Mouse (Mus musculus) hindlimb bud, embryonic 11.5 days (tissue): ENCODE measurements around the gene Luc7l2.

Experiments
- DNase-seq: peaks from one replicate; pipeline ENCODE4 v3.0.0-alpha.2; 2012; ENCODE audit warnings: low read depth, low spot score; ENCODE audit errors: extremely low spot score

Luc7l2 gene

DNA sequence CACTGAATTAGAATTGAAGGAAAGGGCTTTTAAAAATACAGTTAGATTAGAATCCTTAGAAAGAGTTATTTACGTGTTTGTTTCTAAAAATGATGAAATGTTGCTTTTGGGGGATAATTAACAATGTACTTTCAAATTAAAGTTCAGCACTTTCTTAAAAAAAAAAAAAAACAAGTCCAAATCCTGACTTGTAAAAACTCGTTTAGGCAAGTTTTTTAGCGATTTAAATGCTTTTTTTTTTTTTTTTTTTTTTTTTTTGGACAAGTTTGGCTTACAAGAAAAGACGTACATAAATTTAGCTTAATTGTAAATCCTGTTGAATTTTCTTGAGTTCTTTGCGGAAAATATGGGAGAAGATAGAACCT, 1.5 kb downstream of the Luc7l2 start:
- no peak for DNase-seq

DNA sequence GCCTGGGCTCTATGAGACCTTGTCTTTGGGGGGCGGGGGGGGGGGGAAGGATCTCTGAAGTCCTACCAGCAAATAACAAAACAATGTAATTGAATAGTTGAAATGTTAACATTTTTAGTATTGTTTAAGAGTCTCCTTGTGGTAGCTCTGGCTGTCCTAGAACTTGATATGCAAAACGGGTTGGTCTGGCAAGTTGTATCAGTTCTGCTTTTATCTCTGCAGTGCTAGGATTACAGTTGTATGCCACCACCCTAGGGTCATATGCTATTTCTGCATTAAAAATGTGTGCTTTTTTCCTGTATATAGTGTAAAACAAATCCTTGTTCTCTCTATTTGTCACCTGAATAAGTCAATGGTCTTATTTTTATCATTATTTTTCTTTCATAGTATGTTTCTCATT, 25.0 kb downstream of the Luc7l2 start:
- DNase-seq, result no peak

DNA sequence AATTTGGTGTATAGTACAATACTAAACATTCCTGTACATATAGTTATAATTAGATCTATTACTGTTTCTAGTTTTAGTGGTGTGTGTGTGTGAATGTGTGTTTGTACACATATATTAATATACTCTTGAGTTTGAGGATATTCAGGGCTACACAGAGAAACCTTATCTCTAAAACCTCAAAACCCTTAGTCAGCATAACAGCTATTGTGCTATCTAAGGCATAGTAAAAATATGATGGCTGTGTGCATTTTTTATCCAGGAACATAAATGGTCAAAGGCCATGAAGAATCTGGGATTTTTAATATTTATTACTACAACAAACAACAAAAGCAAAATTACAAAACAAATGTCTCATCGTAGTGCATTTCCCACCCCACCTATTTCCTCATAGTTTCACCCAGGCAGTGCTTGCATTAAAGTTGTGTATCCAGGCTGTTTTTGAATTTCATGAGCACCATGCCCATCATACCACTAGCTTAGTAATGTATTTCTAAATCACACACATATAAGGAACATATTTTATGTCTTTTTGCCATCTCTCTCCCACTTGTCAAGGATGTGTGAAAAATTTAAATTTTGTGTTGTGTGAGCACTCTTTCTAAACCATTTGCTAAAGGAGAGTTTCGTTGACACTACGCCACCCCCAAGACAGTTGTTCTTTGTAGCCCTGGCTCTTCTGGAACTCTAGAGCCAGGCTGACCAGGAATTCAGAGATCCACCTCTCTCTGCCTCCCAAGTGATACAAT, 29.2 kb downstream of the Luc7l2 start:
- no peak for DNase-seq

DNA sequence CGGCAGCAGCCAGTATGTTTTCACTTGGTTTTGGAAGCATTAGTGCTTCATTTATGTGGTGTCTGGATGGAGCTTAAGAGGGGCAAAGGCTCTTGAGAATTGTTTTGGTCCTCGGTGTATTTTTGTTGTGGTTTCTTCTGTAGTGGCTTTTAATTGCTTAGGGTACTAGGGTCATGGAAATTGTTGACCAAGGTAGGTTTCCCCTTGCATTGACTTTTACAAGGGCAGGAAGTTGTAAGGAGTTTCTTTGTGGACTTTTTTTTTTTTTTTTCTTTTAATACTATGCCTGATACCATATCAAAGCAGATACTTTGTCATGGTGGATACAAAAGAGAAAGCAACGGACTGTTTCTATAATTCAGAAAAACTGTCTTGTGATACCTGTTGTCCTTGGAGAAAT, 30.6 kb downstream of the Luc7l2 start:
- no peak for DNase-seq

DNA sequence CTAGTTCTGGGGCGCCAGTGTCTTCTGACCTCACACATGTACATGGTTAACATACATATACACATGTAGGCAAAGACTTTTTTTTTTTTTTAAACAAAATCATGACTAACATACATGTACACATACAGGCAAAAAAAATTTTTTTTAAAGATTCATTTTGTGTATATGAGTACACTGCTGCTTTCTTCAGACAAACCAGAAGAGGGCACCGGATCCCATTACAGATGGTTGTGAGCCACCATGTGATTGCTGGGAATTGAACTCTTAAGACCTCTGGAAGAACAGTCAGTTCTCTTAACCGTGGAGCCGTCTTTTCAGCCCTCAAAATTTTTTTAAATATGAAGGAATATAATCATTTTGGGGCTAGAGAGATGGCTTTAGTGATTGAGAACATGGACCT, 46.3 kb downstream of the Luc7l2 start:
- DNase-seq, result no peak

DNA sequence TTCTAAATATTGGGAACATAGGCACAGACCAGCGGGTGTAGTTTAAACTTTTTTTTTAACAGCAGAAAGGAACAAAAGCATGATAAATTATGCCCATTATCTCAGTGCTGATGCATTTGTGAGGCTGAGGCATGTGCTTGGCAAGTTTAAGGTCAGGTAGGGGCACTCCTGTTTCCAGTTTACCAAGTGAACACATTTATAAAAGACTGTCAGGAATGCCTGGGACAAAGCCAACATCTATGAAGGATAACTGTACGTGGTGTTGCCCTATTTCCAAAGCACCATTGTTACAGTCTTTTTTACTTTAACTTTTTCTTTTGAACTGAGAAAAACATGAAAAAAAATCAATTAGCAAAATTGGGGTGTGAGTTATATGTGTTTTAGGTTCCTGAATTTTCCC, 58.8 kb downstream of the Luc7l2 start:
- DNase-seq, result no peak

DNA sequence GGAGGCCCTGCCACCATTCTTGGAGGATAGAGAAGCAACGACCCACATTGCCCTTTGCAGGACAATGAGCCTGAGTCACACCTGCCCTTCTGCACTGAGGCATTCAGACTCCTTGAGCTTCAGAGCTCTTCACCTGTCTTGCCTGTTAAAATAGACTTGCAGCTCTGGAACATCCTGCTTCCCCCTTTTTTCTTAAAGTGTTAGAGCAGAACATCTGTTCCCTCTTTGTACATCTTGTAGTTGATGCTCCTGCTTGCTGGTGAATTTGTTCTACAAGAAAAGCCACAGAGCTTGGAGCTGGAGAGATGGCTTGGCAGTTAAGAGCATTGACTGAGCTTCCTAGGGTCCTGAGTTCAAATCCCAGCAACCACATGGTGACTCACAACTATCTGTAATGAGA, 71.3 kb downstream of the Luc7l2 start:
- DNase-seq, result no peak

DNA sequence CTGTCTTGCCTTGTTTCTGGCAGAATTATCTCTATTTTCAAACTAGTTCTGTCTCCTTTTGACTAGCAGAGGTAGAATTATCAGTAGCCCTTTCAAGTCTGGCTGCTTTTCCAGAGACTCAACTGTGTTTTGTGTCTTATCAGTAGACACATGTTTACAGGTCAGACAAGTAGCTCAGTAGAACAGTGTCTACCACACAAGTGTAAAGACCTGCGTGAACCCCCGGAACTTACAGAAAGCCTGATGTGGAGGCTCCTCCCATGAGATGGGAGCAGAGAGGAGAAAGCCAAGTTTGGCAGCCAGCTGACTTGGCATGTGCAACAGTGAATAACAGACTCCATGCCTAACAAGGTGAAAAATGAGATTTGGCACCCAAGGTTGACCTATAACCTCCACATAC, 72.3 kb downstream of the Luc7l2 start:
- no peak for DNase-seq

DNA sequence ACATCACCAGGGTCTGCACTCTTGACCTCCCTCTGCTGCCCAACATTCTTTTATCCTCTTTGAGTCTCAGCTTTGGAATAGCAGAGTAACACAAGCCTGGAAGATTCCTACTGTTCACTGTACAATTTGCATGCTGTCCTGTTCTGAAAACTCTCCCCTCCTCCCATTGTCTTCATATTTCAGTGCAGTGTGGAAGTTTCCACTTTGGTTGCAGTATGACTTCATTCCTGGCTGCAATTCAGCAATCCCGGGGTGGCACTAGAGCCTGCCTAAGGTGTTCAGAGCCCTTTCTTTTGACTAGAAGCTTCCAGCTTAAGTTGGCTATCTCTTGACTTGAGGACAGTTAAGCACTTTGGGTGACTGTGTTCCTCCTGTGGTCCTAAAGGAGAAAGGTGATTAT, 73.3 kb downstream of the Luc7l2 start:
- DNase-seq, result no peak

DNA sequence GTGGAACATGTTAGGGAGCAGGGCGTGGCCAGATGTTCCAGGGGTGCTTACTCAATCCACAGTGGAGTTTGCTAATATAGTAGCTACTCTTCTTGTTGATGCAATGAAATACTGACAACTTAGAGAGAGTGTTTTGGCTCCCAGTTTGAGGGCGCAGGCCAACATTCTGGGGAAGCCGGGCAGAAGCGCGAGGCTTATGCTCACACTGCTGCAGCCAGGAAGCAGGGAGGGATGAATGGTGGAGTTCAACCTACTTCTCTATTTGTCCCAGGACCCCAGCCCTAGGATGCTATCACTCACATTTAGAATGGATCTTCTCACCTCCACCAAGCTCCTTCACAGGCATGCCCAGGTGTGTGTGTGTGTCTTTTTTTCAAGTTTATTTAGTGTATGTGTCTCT, 75.0 kb downstream of the Luc7l2 start:
- DNase-seq, result no peak

DNA sequence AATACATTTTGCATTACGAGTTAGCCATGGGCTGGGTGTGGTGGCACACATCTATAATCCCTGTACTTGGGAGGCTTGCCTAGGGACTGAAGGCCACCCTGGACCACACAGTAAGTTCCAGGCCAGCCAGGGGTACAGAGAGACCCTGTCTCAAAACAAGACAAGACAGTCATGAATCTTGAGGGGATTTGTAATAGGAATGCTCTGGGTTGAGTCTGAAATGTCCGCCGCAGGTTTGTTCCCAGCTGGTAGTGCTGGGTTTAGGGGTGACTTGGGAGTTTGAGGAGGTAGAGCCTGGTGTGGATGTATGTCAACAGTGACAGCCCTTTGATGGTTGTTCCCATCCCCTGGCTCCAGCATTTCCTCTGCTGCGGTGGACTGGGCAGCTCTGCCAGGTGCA, 75.9 kb downstream of the Luc7l2 start:
- no peak for DNase-seq

DNA sequence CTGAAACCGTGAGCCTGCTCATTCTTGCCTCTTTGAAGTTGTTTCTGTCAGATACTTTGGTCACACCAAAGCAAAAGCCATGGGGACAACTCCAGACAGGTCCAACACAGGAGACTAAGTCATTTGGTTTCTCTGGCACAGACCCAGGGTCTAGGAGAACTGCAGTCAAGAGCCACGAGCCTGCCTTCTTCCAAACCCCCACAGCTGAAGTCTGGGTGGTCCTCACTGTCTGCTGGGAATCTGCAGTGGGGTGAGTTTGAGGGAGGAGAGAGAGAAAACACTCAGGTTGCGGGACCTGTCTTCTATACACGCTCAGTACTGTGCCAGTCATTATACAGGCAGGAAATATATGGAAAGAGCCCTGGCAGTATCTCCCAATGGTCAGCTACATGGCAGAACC, 76.4 kb downstream of the Luc7l2 start:
- no peak for DNase-seq

DNA sequence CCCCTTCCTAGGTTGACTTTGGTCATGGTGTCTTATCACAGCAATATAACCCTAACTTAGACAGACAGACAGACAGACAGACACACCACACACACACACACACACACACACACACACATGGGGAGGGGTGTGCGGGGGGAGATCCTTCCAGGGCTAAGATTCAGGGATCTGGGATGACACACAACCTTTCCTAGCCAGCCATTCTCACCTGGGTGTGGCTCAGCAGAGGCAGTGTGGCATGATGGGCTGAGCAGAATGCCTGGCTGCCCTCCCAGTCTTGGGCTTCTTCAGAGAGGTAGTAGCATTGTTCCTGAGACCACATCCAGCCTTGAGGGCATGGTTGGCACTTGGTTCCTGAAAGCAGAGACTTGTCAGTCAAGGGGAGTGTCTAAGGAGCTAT, 78.4 kb downstream of the Luc7l2 start:
- DNase-seq, result no peak

DNA sequence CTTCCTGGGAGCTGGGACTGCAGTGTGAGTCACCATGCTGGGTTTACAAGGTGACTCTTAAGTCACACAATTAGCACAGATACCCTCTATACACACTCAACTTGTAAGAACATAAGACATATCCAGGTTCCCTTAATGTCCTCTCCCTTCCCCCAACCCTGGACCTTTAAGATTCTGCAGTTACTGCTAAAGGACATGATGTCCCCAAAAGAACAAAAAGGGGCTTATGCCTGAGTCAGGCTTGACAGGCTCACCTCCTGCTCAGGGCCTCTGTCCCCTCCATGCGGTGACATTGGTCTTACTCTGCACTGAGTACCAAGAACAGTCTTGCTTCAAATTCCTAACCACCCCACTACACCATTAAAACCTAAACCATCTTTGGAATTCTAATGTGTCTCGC, 81.7 kb downstream of the Luc7l2 start:
- no peak for DNase-seq

DNA sequence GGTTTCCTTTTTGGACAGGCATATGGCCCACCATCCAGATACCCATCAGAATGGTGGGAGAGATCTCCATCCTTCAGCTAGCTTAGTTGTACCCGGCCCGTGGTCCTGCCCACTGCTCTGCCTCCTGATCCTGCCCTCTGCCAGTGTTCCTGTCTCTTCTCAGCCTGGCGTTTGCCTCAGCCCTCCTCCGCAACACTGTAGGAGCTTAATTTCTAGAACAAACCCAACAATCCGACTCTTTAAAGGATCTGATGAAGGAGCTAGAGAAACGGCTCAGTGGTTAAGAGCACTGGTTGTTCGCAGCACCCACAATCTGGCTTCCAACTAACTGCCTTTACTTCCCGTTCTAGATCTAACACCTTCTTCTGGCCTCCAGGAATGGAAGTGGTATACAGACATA, 83.3 kb downstream of the Luc7l2 start:
- DNase-seq, result no peak

DNA sequence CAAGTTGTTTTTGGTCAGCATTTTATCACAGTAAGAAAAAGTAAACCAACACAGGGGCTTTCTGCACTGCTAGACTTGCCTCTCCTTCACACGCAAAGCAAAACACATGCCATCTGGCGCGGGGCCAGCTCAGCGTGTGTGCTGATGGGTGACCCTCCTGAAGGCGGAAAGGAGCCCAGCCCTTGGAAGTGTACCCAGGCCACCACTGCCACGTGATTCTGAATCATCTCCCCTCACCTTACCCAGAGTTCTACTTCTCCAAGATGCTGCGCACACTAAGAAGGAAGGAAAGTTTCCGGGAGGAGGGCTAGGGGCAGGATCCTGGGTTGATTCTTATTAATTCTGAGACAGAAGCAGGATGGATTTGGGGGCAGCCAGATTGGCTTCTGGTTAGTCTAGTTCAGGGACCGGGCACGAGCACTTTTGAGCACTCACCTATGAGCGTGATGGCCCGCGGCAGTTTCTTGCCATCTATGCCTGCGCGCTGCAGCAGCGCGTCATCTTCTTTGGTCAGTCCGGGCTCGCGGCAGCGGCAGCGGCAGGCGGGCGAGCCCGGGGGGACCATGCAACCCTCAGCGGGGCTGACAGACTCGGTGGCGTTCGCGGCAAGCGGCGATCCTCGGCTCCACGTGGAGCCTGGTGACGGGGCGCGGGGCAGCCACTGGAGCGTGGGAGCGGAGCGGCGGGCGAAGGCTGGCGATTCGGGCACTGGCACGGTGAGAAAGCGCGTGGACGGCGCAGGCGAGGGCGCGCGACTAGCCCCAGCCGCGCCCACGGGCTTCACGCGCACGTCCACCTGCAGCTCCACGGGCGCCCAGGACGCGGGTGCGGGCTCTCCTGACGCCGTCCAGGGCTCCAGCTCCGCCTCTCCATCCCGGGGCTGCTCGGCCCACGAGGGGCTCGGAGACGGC, 85.1 kb downstream of the Luc7l2 start:
- DNase-seq, result no peak

DNA sequence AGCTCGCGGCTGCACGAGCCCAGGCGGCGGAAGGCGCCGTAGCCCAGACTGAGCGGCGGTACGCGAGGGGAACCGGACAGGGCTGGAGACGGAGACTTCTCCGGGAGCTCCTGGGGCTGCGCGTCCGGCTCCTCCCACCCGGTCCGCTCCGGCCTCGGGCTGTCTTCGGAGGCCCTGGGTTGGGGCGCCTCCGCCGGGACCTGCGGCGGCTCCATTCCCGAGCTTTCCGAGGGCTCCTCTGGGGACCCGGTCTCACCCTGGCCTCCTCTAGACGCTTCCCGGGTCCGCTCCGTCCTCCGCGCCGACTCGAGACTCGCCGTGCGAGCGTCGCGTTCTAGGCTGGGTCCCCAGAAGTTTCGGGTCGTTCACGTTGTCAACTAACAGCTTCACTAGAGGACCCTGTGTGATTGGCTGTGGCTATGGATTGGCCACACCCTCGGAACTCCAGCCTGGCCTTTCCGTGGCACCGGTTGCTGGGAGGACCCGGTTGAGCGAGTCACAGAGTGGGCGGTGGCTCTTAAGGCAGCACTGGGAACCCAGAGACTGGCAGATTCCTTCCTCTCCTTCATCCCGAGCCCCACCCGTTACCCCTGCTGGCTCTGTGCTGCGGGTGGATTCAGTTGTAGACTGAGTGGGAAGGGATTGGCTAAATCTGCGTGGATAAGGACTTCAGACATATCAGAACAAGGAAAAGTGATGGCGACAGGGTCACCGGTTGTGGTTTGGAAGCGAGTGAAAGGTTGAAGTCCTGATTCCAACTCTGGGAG, 85.9 kb downstream of the Luc7l2 start, which contains the start of gene Klrg2:
Klrg2 (minus strand) TSS at position 391 of the 767 bp plus-strand sequence.
- no peak for DNase-seq

DNA sequence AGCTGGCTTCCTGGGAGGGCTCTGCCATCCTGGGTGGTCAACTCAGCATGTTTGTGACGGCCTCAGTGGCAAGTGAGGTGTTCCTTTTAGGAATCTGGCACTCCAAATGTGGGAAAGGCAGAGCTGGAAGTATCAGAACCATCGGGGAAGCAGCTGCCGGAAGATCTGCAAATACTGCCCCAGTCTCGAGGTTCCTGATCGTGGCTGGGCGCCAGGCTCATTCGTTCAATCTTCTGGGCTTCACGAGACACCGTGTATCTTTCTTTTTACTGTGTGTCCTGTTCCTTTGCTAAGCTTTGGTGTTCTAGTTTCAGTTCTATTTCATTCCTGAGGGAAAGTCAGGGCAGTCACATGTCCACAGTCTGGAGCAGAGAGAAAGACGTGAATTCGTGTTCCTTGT, 89.3 kb downstream of the Luc7l2 start:
- DNase-seq, result no peak

DNA sequence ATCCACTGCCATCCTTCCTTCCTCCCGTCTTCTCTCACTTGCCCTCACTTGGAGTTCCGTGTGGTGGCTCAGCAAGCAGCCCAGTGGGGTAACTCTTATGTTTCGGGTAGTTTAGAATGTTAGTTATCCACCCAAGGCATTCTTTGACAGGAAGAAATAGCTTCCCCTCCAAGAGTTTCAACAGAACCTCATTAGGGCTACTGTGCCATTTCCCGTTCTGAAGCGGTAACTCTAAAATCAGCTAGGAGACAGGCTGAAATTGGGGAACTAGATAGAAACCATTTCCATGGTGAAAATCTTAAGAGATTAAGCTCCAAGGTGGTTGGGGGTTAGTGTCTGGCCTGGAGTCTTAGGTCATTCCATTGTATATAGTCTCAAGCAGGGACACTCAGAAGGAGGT, 90.1 kb downstream of the Luc7l2 start:
- no peak for DNase-seq

DNA sequence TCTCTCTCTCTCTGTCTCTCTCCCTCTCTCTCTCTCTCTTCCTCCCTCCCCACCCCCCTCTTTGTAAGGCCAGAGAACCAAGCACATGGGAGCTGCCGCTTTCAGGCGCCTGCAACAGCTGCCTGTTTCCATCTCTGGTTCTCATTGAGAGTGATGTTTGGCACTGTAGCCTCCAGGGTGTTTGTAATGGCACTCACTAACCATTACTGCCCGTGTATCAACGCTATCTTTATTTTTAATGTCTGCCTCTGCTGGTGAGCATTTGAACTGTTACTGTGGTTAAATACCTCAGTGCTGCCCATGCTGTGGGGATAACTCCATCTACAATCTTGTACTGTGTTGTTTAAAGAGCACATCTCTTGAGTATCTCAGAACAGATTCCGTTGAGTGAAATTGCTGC, 90.5 kb downstream of the Luc7l2 start:
- DNase-seq, result no peak

DNA sequence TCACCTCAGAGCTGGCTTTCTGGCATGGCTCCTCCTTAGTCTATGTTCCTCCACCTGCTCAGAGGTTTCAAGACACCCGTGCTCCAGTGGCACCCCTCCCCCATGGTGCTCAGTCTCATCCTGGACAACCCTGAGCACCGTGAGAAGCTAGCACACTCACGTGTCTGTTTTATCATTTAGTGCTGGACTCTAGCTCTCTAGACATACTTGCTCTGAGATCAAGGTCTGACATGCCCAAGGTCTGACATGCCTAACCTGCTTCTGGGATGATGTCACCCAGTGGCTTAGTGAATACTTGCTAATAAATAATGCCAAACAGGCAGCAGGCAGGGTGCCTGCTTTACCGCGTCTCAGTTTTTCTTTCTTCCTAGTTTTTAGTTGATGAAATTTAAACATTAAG, 91.5 kb downstream of the Luc7l2 start:
- DNase-seq, result no peak

DNA sequence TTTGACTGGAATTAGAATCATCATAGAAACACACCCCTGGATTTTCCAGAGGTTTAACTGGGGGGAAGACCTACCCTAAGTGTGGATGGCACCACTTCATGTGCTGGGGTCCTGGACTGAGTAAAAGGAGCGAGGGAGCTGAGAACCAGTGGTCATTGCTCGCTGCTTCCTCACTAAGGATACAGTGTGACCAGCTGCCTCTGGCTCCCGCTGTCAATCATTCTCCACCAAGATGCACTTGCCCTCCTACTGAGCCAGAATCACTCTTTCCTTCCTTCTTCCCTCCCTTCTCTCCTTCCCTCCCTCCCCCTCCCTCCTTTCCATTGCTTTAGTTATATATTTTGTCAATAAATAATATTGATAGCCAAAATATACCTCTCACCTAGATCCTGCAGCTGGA, 91.9 kb downstream of the Luc7l2 start:
- DNase-seq, result no peak
